Comparison of ENCODE assay signal across 9 mouse cellular contexts in genomic region chr13:51017727-51018321, GRCm38 (mm10).
DNase-seq lines count a peak whose midpoint lies in the region; ATAC-seq and TF ChIP-seq lines count a peak whose summit lies in the region.
"Had no signal": no experiment of that assay in that cellular context is flagged by ENCODE, and none has a peak within 500 bp of the region (broad histone marks: within the 10 kb centered on the region; RNA-seq: fewer than 3 reads in every experiment).

No protein-coding gene starts in this region.

- no peaks in the 10 kb centered on the region for H3K27me3 ChIP-seq in midbrain, embryonic 10.5 days (ENCODE audit: low read depth, poor library complexity, severe bottlenecking)
- no peaks in the 10 kb centered on the region for H3K27me3 ChIP-seq in midbrain, embryonic 16.5 days (ENCODE audit: control insufficient read depth, insufficient read depth, low read depth, low read length)
- H3K27me3 ChIP-seq in heart, embryonic 14.5 days (ENCODE audit: control insufficient read depth, insufficient read depth, low read length), result no peaks in the 10 kb centered on the region
- no peaks in the 10 kb centered on the region for H3K27me3 ChIP-seq in limb, embryonic 10.5 days (ENCODE audit: low read depth, poor library complexity, severe bottlenecking)
- no peaks in the 10 kb centered on the region for H3K27me3 ChIP-seq in cerebellum, adult 2 months (ENCODE audit: control insufficient read depth, insufficient read depth, low read length)
- no peaks in the 10 kb centered on the region for H3K27me3 ChIP-seq in forebrain, embryonic 15.5 days

- H3K27ac ChIP-seq in midbrain, embryonic 10.5 days (replicated peaks), result peak overlapping the region; percentile 33; the same call in 1 of the 2 replicates
- no peak overlapping the region for H3K27ac ChIP-seq in midbrain, embryonic 16.5 days (ENCODE audit: low read length)
- H3K27ac ChIP-seq in heart, embryonic 14.5 days (replicated peaks in 1 of 2; ENCODE audit: control insufficient read depth in 1 of 2, insufficient read depth in 1 of 2, low read depth in 2 of 2, low read length in 2 of 2), result peak overlapping the region; percentile 61 to 77
- H3K27ac ChIP-seq in limb, embryonic 10.5 days, result peak overlapping the region; percentile 81
- no peak overlapping the region for H3K27ac ChIP-seq in cerebellum, adult 2 months (ENCODE audit: insufficient read depth, low read length)
- no peak overlapping the region for H3K27ac ChIP-seq in forebrain, embryonic 15.5 days (replicated peaks)

- H3K4me3 ChIP-seq in midbrain, embryonic 10.5 days, result no peak overlapping the region
- H3K4me3 ChIP-seq in midbrain, embryonic 16.5 days (ENCODE audit: low read depth, low read length), result no peak overlapping the region
- no peak overlapping the region for H3K4me3 ChIP-seq in heart, embryonic 14.5 days (ENCODE audit: control insufficient read depth in 1 of 2, insufficient read depth in 1 of 2, low read depth in 1 of 2, low read length in 2 of 2)
- H3K4me3 ChIP-seq in limb, embryonic 10.5 days, result 0 out of 2 replicates have a peak overlapping the region, but pooled peaks have one; percentile 14
- no peak overlapping the region for H3K4me3 ChIP-seq in cerebellum, adult 2 months (replicated peaks; ENCODE audit: insufficient read depth, low read depth, low read length)
- H3K4me3 ChIP-seq in forebrain, embryonic 15.5 days, result no peak overlapping the region
- H3K4me3 ChIP-seq: megakaryocyte, embryonic 14.5 days had no signal

- no peak overlapping the region for H3K9ac ChIP-seq in midbrain, embryonic 16.5 days (ENCODE audit: low read depth, low read length)
- no peak overlapping the region for H3K9ac ChIP-seq in heart, embryonic 14.5 days (ENCODE audit: low read length)
- no peak overlapping the region for H3K9ac ChIP-seq in forebrain, embryonic 15.5 days (replicated peaks)

- 51% methylated on average over 10 of the region's 10 CpGs for WGBS in midbrain, embryonic 10.5 days
- 56% methylated on average over 10 of the region's 10 CpGs for WGBS in midbrain, embryonic 16.5 days
- WGBS in heart, embryonic 14.5 days, result 20% methylated on average over 10 of the region's 10 CpGs
- 14% methylated on average over 10 of the region's 10 CpGs for WGBS in limb, embryonic 10.5 days
- WGBS in cerebellum, adult 2 months, result 35% methylated on average over 10 of the region's 10 CpGs
- 59% methylated on average over 10 of the region's 10 CpGs for WGBS in forebrain, embryonic 15.5 days

- DNase-seq in midbrain, embryonic 10.5 days (ENCODE audit: low spot score), result peak; percentile 14
- DNase-seq in limb, embryonic 10.5 days (ENCODE audit: low spot score), result peak; percentile 62
- no peak for DNase-seq in cerebellum, adult 2 months
- DNase-seq in spleen, adult 12 weeks (ENCODE audit: low spot score), result no peak
- DNase-seq in gastrocnemius, postnatal 25 days, result no peak

- no peak for TF ChIP-seq POLR2A in cerebellum, adult 2 months (IDR thresholded peaks at IDR 0.05; ENCODE audit: borderline replicate concordance, insufficient read depth, low read length)

- no peaks in the 10 kb centered on the region for H3K9me3 ChIP-seq in midbrain, embryonic 10.5 days (replicated peaks)
- no peaks in the 10 kb centered on the region for H3K9me3 ChIP-seq in midbrain, embryonic 16.5 days (replicated peaks; ENCODE audit: control insufficient read depth, low read length, poor library complexity, severe bottlenecking)
- no peaks in the 10 kb centered on the region for H3K9me3 ChIP-seq in heart, embryonic 14.5 days (ENCODE audit: control insufficient read depth, low read length)
- H3K9me3 ChIP-seq in limb, embryonic 10.5 days (replicated peaks), result no peaks in the 10 kb centered on the region
- H3K9me3 ChIP-seq in forebrain, embryonic 15.5 days, result no peaks in the 10 kb centered on the region

- no peak for TF ChIP-seq CTCF in cerebellum, adult 2 months (IDR thresholded peaks at IDR 0.05; ENCODE audit: borderline replicate concordance, insufficient read depth, low read depth, low read length)

- no peak for ATAC-seq in midbrain, embryonic 16.5 days
- ATAC-seq in heart, embryonic 14.5 days (ENCODE audit: insufficient number of reproducible peaks, insufficient read depth, low FRiP score, low read depth), result 0 out of 2 replicates have a peak, but pooled peaks have one; percentile 46
- ATAC-seq in forebrain, embryonic 15.5 days (replicated peaks), result no peak

- H3K4me2 ChIP-seq in midbrain, embryonic 16.5 days (ENCODE audit: low read length), result no peak overlapping the region
- H3K4me2 ChIP-seq in heart, embryonic 14.5 days (ENCODE audit: low read length), result 0 out of 2 replicates have a peak overlapping the region, but pooled peaks have one; percentile 4
- H3K4me2 ChIP-seq in forebrain, embryonic 15.5 days (replicated peaks), result no peak overlapping the region

- H3K36me3 ChIP-seq in midbrain, embryonic 10.5 days, result no peaks in the 10 kb centered on the region
- no peaks in the 10 kb centered on the region for H3K36me3 ChIP-seq in midbrain, embryonic 16.5 days (ENCODE audit: control insufficient read depth, insufficient read depth, low read length)
- H3K36me3 ChIP-seq in heart, embryonic 14.5 days (ENCODE audit: control insufficient read depth, insufficient read depth, low read length), result no peaks in the 10 kb centered on the region
- no peaks in the 10 kb centered on the region for H3K36me3 ChIP-seq in limb, embryonic 10.5 days
- H3K36me3 ChIP-seq in forebrain, embryonic 15.5 days, result no peaks in the 10 kb centered on the region

- peaks cover 17% of the 10 kb centered on the region for H3K4me1 ChIP-seq in midbrain, embryonic 10.5 days
- H3K4me1 ChIP-seq in midbrain, embryonic 16.5 days (ENCODE audit: control insufficient read depth, insufficient read depth, low read length), result no peaks in the 10 kb centered on the region
- H3K4me1 ChIP-seq in heart, embryonic 14.5 days (ENCODE audit: control insufficient read depth in 2 of 2, insufficient read depth in 2 of 2, low read length in 2 of 2), result peaks cover 21 to 22% of the 10 kb centered on the region in 2 experiments
- H3K4me1 ChIP-seq in limb, embryonic 10.5 days, result peaks cover 34% of the 10 kb centered on the region
- no peaks in the 10 kb centered on the region for H3K4me1 ChIP-seq in cerebellum, adult 2 months (ENCODE audit: control insufficient read depth, insufficient read depth, low read length)
- H3K4me1 ChIP-seq in forebrain, embryonic 15.5 days, result 0 out of 2 replicates have a peak, but pooled peaks cover 5% of the 10 kb centered on the region
- H3K4me1 ChIP-seq: megakaryocyte, embryonic 14.5 days had no signal

Comparison
In these comparisons a context has a peak if more than half of its experiments do, and no peak if none do; other contexts are left out.
1. H3K27ac ChIP-seq: peak in midbrain, embryonic 10.5 days (single experiment), heart, embryonic 14.5 days (2 of 2) and limb, embryonic 10.5 days (single experiment); none in midbrain, embryonic 16.5 days (single experiment), cerebellum, adult 2 months (single experiment) and forebrain, embryonic 15.5 days (single experiment).
2. DNase-seq: peak in midbrain, embryonic 10.5 days (single experiment) and limb, embryonic 10.5 days (single experiment); none in cerebellum, adult 2 months (0 of 2), spleen, adult 12 weeks (single experiment) and gastrocnemius, postnatal 25 days (single experiment).